Mouse (Mus musculus) 416B (cell line): ENCODE data around the gene Lrrc8a.

Experiments
- DNase-seq: peaks from one replicate; pipeline ENCODE4 v3.0.0; 2011; ENCODE audit warnings: low read depth

Gene Lrrc8a

GRCm38 (mm10) chr2:30239777-30240176 lies 2.3 kb downstream of the Lrrc8a start:
- DNase-seq = no peak

- no peak for DNase-seq
Measured at GRCm38 (mm10) chr2:30240267-30240666, 2.8 kb downstream of the Lrrc8a start, which contains the start of gene Gm28035. Gm28035 (plus strand) TSS chr2:30240567.

DNA sequence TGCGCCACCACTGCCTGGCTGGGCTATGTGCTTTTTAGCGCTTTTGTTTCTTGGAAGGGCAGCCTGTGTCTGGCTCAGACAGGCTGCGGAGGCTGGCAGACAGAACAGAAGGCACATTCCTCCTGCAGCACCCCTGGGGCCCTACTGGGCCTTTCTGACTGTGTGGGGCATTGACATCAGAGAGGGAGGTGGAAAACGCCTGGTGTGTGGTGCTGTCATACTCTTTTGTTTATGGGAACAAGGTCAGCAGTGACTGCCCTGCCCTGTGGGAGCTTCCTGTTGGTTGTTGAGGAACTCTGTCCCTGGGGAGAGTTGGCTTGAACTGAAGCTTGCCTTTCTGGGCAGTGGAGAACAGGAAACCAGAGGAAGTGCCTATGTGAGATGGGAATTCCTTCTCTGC lies 5.0 kb downstream of the Lrrc8a start:
- DNase-seq = no peak

- DNase-seq = no peak
Measured at GRCm38 (mm10) chr2:30243391-30243790, 5.9 kb downstream of the Lrrc8a start.

- DNase-seq = no peak
Measured at GRCm38 (mm10) chr2:30244595-30245178, 7.2 kb downstream of the Lrrc8a start.

- no peak for DNase-seq
Measured at GRCm38 (mm10) chr2:30247036-30247435, 9.5 kb downstream of the Lrrc8a start.

GRCm38 (mm10) chr2:30247681-30248080 lies 10.2 kb downstream of the Lrrc8a start:
- no peak for DNase-seq

DNA sequence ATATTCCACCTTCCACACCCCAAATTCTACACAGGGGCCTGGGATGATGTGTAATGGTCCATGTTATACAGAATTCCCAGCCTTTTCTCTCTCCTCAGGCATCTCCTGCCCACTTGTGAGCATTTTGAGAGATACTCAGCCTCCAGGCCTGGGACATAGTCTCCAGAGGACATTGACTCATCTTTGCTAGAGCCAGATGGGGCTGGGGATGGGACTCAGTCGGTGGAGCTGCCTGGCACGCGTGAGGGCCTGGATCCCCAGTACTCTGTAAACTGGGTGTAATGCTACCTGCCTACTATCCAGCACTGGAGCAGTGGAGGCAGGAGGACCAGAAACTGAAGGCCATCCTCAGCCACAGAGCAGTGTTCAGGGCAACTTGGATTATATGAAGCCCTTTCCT lies 11.7 kb downstream of the Lrrc8a start:
- DNase-seq = no peak

DNA sequence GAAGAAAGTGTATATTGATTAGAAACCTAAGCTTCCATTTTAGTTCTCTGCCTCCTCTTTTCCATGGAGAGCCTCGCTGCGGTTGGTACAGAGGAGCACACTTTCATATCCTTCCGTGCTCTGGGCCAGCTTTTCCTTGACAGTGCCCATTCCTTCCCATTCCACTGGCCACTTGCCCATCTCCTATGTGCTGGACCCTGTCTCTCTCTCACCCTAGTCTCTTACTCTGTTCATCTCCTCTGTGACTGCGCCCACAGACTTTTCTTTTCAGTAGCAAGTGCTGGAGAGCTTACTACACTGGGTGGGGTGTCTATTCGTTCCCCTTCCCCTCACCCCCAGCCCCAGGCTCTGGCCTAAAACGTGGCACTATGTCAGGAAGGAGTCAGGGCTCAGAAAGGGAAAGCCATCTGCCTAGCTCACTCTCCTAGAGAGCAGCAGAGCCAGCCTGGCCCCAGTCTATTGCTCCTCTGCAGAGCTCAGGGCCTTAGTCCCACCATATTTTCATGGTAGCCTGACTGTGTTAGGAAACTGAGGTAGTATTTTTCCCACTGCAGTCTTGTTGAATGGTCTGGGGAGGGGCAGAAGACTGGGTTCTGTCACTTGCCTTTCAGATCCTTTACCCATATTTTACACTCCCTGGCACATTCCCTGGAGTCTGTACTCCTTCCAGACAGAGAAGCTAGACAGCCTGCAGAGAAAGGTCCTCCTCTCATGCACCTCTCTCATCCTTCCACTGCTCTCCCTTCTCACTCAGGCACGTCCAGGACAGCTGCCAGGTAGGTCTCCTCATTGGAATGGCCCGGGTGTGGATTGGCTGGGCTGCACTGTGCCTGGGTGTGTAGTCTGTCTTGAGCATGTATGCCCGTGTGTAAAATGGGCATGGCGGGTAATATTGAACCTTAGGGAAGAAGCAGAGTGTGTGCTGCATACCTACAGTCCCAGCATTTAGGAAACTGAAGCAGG lies 12.9 kb downstream of the Lrrc8a start:
- no peak for DNase-seq

GRCm38 (mm10) chr2:30251417-30252104 lies 14.0 kb downstream of the Lrrc8a start:
- peak; percentile 88 for DNase-seq

DNA sequence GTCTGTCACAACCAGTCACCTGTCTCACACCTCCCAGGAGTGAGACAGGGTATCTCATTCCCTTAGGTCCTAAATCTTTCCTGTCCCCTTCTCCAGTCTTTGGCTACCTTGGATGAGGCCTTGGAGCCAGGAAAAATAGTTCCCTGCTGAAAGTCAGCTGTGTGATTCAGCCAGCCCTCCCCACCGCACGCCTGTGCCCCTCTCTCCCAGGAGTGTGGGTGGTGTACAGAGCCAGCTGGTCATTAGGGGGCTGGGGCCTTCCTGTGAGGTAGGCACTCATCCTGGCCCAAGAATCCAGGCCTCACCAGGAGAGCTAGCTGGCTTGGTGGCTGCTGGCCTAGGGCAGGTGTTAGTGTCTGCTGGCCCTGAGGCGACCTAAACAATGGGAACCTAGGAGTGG lies 15.0 kb downstream of the Lrrc8a start:
- no peak for DNase-seq

DNA sequence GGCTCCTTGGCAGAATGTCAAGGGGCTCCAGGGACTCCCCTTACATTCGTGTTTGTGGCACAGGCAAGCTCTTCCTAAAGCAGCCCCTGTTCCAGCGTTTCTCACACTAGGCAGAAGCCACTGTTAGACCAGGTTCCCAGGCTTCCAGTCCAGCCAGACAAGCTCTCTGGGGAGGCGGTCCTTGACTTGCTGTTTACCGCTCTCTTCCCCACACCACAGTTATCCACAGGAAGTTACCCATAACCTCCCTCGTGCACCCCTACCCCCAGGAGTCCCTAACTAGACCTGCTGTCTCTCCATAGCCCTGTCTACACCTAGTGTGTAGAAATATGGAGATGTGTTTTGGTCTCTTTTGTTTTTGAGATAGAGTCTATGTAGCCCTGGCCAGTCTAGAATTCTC lies 16.3 kb downstream of the Lrrc8a start:
- DNase-seq = no peak

- no peak for DNase-seq
Measured at GRCm38 (mm10) chr2:30255631-30256395, 18.3 kb downstream of the Lrrc8a start.

- no peak for DNase-seq
Measured at GRCm38 (mm10) chr2:30256616-30257350, 19.3 kb downstream of the Lrrc8a start.

- peak; percentile 77 for DNase-seq
Measured at GRCm38 (mm10) chr2:30257699-30258460, 20.4 kb downstream of the Lrrc8a start.

DNA sequence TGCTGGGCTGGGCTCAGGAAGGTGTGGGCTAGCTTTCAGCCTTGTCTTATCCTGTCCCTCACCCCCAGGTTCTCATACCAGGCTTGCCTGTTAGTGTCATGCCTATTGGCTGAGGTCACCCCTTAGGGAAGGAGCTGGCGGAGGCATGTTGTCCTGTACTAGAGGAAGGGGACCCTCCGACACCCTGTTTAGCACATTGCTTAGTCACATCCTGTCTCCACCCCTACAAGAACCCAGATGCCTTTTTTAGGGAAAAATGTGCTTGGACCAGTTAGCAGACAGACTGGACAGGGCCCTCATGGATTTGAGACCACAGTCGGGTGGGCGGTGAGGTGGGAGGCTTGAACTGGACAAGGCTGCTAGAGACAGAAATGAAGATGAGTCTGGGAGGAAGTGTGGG lies 21.1 kb downstream of the Lrrc8a start:
- peak; percentile 62 for DNase-seq

GRCm38 (mm10) chr2:30259131-30260064 lies 21.9 kb downstream of the Lrrc8a start:
- no peak for DNase-seq

- DNase-seq = peak; percentile 59
Measured at GRCm38 (mm10) chr2:30261064-30261736, 23.7 kb downstream of the Lrrc8a start.
